Mouse (Mus musculus) spleen, adult 2 months (tissue): ENCODE data around the gene Ncoa3. TPM values are rescaled to one million over a fixed set of nuclear protein-coding genes. Genes with fewer than 3 reads are reported as not detected.
A peak's percentile ranks its signal among the peaks of the same experiment; 100 is the strongest.
"Not testable (repeated sequence)": the region's sequence is repeated elsewhere in the genome, so short reads cannot be mapped to it uniquely, and the experiment has no call there.

Source experiments
- DNase-seq, 2 experiments: peaks; one replicate each; pipeline versions ENCODE4 v3.0.0 to v3.0.0-alpha.2; 2012 to 2021; ENCODE audit warnings: low spot score in 2 of 2, low read depth in 1 of 2
- H3K27ac ChIP-seq: fragments of 200-500 bp; 2 replicates; pipeline ENCODE4 v1.5.1; 2012; ENCODE audit warnings: low read length, inconsistent platforms; ENCODE audit not compliant: insufficient read depth
- H3K27me3 ChIP-seq: fragments of 200-500 bp; 2 replicates; pipeline ENCODE4 v1.6.1; 2012; ENCODE audit warnings: mild to moderate bottlenecking, moderate library complexity, low read length, inconsistent platforms; ENCODE audit not compliant: control insufficient read depth, insufficient read depth
- H3K36me3 ChIP-seq: fragments of 200-500 bp; 2 replicates; pipeline ENCODE4 v1.6.1; 2012; ENCODE audit warnings: mild to moderate bottlenecking, low read length, inconsistent platforms; ENCODE audit not compliant: control insufficient read depth, insufficient read depth
- H3K4me1 ChIP-seq: fragments of 200-500 bp; 2 replicates; pipeline ENCODE4 v1.6.1; 2011; ENCODE audit warnings: inconsistent platforms; ENCODE audit not compliant: control insufficient read depth, insufficient read depth, insufficient read length
- H3K4me3 ChIP-seq: fragments of 200-500 bp; 2 replicates; pipeline ENCODE4 v1.5.1; 2011; ENCODE audit warnings: mild to moderate bottlenecking, inconsistent platforms; ENCODE audit not compliant: insufficient read depth, insufficient read length; ENCODE audit errors: extremely low read depth
- CTCF ChIP-seq: fragments of 200-500 bp; IDR thresholded peaks from 2 replicates; pipeline ENCODE4 v1.5.1; 2011; ENCODE audit warnings: mild to moderate bottlenecking, inconsistent platforms; ENCODE audit not compliant: insufficient read depth, insufficient read length, insufficient replicate concordance; ENCODE audit errors: extremely low read depth
- POLR2A ChIP-seq: fragments of 200-500 bp; IDR thresholded peaks from 2 replicates; pipeline ENCODE4 v1.6.1; 2011; ENCODE audit warnings: low read depth, low read length, inconsistent platforms
- WGBS: fragments of 180-500 bp; shearing (Covaris S2); methylation state at CpG from one replicate; pipeline ENCODE4 v1.1.7; 2018; 5-methylcytosine and 5-hydroxymethylcytosine counted together
- polyA plus RNA-seq: library from polyadenylated mRNA; depleted of rRNA; stranded (reverse); fragments of >200 nt; gene quantifications from 2 replicates; pipeline ENCODE4 v1.2.3, GENCODE M21; 2012; rRNA removed

The Ncoa3 gene
- polyA plus RNA-seq = 48.4 and 67.9 TPM in 2 replicates

DNA sequence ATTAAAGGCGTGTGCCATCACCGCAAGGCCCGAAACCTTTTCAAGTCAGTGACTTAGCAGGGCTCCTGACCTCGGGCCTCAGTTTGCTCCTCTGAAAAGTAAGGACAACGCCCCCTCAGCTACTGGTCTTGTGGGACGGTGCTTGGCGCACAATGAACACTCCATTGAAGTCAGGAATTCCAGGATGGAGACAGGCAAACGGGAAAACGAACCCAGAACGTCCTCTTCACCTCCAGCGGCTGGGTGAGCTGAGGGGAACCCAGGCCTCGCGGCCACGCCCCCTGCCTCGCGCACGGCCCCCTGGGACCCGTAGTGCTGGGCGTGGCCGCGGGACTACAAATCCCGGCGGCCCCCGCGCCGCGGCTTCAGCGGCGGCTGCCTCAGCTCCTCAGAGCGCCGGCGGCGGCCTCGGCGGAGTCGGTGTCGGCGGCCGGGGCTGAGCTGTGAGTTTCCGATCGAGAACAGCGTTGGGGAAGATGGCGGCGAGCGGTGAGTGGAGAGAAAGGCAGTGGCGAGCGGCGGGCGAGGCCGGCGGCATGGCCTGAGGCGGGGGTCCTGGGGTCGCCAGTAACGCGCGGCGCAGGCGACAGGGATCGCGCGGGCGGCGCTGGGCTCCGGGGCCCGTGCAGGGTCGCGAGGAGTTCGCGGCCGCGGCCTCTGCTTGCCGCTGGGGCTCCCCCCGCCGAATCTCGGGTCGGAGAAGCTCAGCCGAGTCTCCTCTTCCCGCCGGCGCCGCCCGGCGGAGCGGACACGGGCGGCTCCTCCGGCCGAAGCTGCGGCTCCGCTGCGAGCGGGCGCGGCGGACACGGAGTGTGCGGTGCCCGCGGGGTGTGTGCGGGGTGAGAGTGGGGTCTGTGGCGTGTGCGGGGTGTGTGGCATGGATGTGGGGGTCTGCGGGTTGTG lies at the start of gene Ncoa3:
Ncoa3 (plus strand) TSS at position 367 of the 903 bp plus-strand sequence.
- Histone ChIP-seq H3K4me1 (peaks cover 7% of the 10 kb centered on the region; the same call in 1 of the 2 replicates), H3K4me3 (peak within 1 kb of the TSS; percentile 89), H3K36me3 (no peaks in the 10 kb centered on the region), H3K27me3 (no peaks in the 10 kb centered on the region), H3K27ac (peak within 1 kb of the TSS; percentile 97)
- TF ChIP-seq CTCF = no peak
- peak; percentile 94 for TF ChIP-seq POLR2A
- DNase-seq = peak; percentile 85 to 92
- WGBS = 1% methylated on average over 101 of the region's 103 CpGs

DNA sequence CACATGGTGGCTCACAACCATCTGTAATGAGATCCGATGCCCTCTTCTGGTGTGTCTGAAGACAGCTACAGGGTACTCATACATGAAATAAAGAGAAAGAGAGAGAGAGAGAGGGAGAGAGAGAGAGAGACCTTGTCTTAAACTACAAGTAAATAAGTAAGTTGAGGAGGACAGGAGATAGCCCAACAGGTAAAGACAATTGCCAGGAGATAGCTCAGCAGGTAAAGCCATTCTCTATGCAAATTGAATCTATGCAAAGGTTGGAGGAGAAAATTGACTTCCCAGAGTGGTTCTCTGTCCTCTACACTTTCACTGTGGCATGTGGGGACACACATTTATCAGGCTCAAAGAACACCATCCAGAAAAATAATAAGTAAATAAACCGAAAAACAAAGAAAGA lies 49.3 kb upstream of the Ncoa3 start:
- Histone ChIP-seq H3K27ac (no peak overlapping the region), H3K4me1 (peaks cover 7% of the 10 kb centered on the region; the same call in 1 of the 2 replicates), H3K4me3 (no peak overlapping the region), H3K36me3 (no peaks in the 10 kb centered on the region), H3K27me3 (no peaks in the 10 kb centered on the region)
- WGBS = 89% methylated on average over 2 of the region's 2 CpGs
- no peak for DNase-seq
- TF ChIP-seq CTCF (no peak), POLR2A (no peak)

DNA sequence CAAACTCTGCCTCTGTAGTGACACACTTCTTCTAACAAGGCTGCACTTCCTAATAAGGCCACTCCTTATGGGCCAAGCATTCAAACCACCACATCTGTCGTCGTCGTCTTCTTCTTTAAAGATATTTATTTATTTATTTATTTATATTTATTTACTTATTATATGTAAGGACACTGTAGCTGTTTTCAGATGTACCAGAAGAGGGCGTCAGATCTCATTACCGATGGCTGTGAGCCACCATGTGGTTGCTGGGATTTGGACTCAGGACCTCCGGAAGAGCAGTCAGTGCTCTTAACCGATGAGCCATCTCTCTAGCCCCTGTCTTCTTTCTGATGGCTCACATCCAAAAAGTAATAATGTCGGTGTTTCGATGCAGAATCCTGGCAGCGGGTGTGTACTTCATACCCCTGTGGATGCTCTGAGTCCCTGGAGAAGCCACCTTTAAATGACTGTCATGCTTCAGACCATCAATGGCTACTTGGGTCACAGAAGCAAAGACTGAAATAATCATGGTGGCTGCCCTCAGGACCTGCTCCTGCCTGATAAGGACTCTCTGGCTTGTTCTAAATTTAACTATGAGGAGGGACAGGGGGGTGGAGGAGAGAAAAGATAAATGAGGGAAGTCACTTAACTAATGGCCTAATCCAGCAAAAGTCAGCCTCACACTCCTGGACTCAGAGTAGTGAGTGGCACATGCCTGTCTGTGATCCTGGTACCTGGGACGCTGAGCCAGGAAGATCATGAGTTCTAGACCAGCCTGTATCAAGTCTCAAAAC lies 47.7 kb upstream of the Ncoa3 start:
- peaks cover 16% of the 10 kb centered on the region; the same call in 1 of the 2 replicates for H3K4me1 ChIP-seq
- WGBS = 88% methylated on average over 11 of the region's 11 CpGs
- H3K27ac ChIP-seq = no peak overlapping the region

DNA sequence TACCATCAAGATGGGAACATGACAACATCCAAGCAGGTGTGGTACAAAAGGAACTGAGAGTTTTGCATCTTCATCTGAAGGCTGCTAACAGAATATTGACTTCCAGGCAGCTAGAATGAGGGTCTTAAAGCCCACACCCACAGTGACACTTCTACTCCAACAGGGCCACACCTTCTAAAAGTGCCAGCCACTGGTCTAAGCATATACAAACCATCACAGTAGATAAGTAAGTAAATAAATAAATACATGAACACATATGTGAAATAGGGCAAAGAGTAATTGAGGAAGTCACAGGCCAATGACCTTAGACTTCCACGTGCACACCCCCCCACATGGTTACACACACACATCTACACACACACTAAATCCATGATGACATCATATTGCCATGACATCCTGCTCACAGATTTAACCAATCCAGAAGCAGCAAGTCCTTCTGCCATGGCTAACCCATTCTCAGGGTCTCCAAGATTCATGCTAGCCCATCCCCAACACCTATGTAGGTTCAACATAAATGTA lies 46.3 kb upstream of the Ncoa3 start:
- Histone ChIP-seq H3K4me1 (peaks cover 19% of the 10 kb centered on the region; the same call in 1 of the 2 replicates), H3K27me3 (no peaks in the 10 kb centered on the region), H3K36me3 (no peaks in the 10 kb centered on the region), H3K4me3 (no peak overlapping the region), H3K27ac (peak overlapping the region; percentile 3; the same call in 1 of the 2 replicates)
- WGBS = 15% methylated on average over 1 of the region's 1 CpGs
- TF ChIP-seq POLR2A (no peak; the same call in 1 of the 2 replicates), CTCF (no peak)
- DNase-seq = peak in 1 of 2 experiments; percentile 63

More for the DNA sequence above, 47.7 kb upstream of the Ncoa3 start:
- no peak for TF ChIP-seq POLR2A
- TF ChIP-seq CTCF = no peak
- H3K4me3 ChIP-seq = no peak overlapping the region
- H3K36me3 ChIP-seq = no peaks in the 10 kb centered on the region
- no peaks in the 10 kb centered on the region for H3K27me3 ChIP-seq
- DNase-seq = no peak

DNA sequence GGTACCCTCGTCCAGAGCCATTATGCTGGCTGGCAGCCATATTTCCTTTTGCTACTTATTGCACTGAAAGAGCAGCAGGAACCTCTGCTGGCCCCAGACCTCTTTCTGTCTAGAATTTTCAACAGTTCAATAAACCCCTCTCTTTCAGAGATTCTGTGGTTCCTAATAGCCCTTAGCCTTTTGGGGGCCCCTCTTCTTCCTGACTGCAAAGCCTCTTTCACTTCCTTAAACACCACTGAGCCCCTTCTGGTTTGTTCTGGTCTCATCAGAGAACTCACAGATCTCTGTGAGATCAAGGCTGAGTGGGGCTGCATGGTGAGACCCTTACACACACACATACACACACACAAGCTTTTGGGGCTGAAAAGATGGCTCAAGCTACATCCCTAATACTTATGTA lies 44.4 kb upstream of the Ncoa3 start:
- Histone ChIP-seq H3K4me3 (no peak overlapping the region), H3K27me3 (no peaks in the 10 kb centered on the region), H3K27ac (peak overlapping the region; percentile 85), H3K36me3 (no peaks in the 10 kb centered on the region), H3K4me1 (peaks cover 23% of the 10 kb centered on the region; the same call in 1 of the 2 replicates)
- no peak for DNase-seq
- WGBS = 31% methylated on average over 1 of the region's 1 CpGs
- no peak for TF ChIP-seq CTCF
- no peak for TF ChIP-seq POLR2A

DNA sequence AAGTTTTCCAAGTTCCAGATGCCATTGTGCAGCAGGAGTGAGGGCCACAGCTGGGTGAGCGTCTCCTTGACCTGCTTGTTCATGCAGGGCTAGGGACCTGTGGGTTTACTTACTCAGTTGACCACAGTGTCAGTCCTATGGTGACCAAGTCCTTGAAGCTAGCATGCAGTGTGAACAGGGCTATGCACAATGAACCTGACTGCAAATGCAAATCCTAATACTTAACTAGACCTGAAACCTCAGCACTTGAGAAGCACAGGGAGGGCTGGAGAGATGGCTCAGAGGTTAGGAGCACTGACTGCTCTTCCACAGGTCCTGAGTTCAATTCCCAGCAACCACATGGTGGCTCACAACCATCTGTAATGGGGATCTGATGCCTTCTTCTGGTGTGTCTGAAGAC lies 43.7 kb upstream of the Ncoa3 start:
- whole genome bisulfite sequencing = 47% methylated on average over 1 of the region's 1 CpGs
- not testable (repeated sequence) for DNase-seq, H3K27me3 ChIP-seq, H3K36me3 ChIP-seq, H3K4me3 ChIP-seq
- H3K4me1 ChIP-seq = peaks cover 23% of the 10 kb centered on the region; the same call in 1 of the 2 replicates
- H3K27ac ChIP-seq = peak overlapping the region; percentile 70
